Mouse (Mus musculus) heart, postnatal 4 days (tissue): Measurements from ENCODE around the gene Galnt14. TPM values are rescaled to one million over a fixed set of nuclear protein-coding genes. Genes with fewer than 3 reads are reported as not detected.

Experiments
- DNase-seq: peaks from one replicate; pipeline ENCODE4 v3.0.0; 2021
- total RNA-seq, 2 experiments: library from RNA; stranded (reverse); gene quantifications; 2 replicates each; pipeline ENCODE4 v1.2.3; 2021

Gene Galnt14
- total RNA-seq, 2 experiments from 2014 or later = 0.14 TPM; not detected in 1

DNA sequence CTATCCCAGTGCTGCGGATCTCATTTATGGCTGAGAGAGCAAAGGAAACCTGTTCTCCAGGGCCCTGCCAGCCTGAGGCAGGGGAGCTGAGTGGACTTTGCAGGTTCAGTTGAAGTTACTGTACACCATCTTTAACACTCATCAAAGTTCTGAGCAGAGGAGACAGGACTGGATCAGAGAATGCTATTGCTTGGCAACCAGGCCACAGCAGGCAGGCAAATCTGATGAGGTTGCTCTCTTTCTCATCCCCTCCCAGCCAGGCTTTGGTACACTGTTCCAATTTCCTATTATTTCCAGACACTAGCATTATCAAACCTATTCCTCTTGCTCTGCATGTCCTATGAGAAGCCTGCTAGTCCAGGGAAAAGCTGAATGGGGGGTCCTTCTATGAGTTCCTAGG is 41.3 kb downstream of the Galnt14 start:
- DNase-seq = no peak

DNA sequence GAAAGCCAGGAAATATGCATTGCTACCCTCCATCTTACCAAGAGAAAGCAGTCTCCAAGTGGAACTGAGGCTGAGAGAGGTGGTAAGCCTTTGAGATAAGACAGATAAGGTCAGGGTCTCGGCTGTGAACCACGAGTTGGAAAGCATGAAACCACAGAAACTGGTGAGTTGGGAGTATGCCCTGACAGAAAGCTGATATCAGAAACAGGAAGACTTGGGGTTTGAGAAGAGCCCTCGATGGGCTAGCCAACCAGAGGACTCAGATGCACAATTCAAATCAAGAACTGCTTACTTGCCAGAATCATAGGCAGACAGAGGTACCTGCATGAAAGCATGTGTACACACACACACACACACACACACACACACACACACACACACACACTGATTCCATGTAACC is 47.0 kb downstream of the Galnt14 start:
- no peak for DNase-seq

- DNase-seq = no peak
Measured at GRCm38 (mm10) chr17:73658731-73659445, 51.4 kb downstream of the Galnt14 start.

GRCm38 (mm10) chr17:73656373-73656772 is 53.9 kb downstream of the Galnt14 start:
- no peak for DNase-seq

GRCm38 (mm10) chr17:73654261-73654660 is 56.0 kb downstream of the Galnt14 start:
- no peak for DNase-seq

GRCm38 (mm10) chr17:73649371-73649770 is 60.9 kb downstream of the Galnt14 start:
- no peak for DNase-seq

DNA sequence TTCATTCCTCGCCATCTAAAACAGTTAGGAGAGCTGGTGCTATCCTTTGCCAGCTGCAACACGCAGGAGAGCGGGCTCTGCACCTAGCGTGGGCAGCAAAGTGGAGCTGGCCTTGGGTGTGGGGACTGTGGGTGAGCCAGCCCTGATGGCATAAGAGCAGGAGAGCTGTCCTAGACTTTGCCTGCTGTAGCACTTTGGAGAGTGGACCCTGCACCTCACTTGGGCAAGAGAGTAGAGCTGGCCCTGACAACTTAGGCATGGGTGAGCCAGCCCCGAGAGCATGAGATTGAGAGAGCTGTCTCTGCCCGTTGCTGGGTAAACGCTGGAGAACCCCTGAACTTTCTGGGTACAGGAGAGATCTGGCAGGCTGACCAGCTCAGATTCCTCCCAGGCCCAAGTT is 68.6 kb downstream of the Galnt14 start:
- DNase-seq = no peak

GRCm38 (mm10) chr17:73640117-73640480 is 70.2 kb downstream of the Galnt14 start:
- DNase-seq = no peak

- no peak for DNase-seq
Measured at GRCm38 (mm10) chr17:73639401-73640116, 70.7 kb downstream of the Galnt14 start.

- DNase-seq = no peak
Measured at GRCm38 (mm10) chr17:73636988-73637387, 73.3 kb downstream of the Galnt14 start.

GRCm38 (mm10) chr17:73634896-73635295 is 75.4 kb downstream of the Galnt14 start:
- DNase-seq = no peak

DNA sequence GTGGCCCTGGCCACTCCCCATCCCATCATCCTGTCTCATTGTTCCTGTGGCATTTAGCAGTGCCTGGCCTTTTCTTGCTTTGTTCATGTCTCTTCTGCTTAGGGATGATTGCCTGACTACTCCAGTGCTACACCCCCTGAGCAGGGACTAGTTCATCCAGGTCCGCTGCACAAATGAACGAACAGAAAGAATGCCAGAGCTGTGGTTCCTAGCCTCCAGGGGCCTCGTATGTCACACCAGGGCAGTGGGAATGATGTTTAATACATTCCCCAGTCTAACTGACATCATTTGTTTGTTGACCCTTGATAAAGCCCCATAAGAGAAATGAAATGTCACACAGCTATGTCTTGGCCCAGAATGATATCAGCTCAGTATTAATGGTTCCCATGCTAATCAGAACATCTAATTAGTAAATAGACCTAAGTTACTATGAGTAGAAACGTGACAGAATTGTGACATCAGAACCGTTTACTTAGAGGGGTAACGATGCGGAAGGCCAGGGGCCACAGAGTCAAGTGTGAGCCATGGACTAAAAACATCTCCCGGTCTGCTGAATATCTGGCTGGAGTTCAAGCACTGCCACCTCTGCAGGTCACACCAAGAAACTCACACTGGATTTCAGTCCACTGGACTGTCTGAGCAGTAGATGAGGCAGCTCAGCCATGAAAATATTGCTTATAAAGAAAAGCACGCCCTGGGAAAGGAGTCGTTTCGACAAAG is 76.1 kb downstream of the Galnt14 start:
- DNase-seq = no peak

GRCm38 (mm10) chr17:73628263-73628914 is 81.9 kb downstream of the Galnt14 start:
- no peak for DNase-seq

- DNase-seq = no peak
Measured at GRCm38 (mm10) chr17:73626912-73627311, 83.3 kb downstream of the Galnt14 start.

- DNase-seq = no peak
Measured at GRCm38 (mm10) chr17:73620049-73620448, 90.2 kb downstream of the Galnt14 start.

DNA sequence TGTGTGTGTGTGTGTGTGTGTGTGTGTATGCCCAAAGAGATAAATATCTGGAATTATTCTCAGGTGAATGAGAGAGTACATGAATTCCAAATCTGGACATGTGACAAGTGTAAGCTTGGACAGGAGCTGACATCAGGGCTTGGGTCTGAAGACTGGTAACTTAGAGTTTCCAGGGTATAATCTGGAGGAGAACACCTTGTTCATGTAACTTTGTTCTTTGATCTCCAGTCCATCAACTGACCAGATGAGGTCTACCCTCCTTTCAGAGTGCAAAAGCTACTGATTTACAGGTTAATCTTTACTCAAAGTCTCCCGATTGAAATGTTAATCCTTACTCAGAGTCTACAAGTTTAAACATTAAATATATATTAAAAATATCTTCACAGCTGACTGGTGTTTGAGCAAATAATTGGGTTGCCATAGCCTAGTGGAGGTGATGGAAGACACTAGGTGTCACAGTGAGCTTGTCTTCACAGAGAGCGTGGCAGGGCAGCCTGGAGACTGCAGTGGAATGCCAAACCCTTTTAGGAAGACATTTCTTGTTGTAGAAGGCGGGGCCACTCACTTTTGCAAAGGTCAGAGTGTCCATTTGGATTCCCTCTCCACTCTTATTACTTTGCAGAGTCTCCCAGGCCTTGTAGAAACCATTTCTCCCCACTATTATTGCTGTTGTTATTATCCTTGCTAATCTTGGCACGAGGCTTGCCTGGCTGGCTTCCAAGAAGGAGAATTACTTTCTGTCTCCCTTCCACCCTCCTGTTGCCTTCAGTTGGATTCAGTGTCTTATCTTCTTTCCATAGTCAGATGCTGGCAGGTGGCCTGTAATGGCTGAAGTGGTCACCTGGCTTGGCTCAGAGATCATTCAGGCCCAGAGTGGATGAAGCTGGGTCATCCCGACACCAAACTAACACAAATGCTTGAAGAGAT is 107.4 kb downstream of the Galnt14 start:
- DNase-seq = no peak

DNA sequence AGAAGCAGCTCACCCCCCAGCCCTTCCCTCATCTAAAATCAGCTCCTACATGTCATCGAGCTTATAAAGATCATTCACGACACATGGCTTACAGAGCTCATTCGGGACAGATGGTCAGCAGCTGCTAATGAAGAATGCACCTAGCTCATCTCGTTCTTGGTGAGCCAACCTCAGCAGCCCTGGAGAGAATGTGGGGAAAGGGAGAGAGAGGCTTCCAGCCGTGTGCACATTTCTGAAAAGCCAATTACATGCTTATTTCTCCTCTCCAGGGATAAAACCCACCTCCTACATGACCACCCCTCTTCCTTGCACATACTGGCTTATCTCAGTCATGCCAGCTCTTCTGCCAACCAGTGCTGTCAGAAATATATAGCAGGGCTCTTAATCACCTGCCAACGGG is 110.3 kb downstream of the Galnt14 start:
- DNase-seq = no peak

DNA sequence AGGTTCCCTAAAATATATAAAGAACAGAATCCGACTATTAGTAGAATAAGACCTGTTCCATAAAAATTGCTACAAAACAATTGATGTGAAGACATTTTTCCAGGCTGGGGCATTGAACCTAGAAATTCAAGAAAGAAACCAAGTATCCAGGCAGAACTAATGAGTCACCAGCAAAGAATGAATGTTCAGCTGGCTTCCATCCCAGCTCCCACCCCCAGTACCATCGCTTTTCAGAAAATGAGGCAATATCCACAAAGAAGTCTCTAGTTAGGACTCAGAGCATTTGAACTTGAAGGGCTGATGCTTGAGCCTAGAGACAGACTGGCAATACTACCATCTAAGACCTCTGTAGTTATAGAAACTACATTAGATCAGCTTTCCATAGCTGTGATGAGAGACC is 118.2 kb downstream of the Galnt14 start:
- DNase-seq = no peak

DNA sequence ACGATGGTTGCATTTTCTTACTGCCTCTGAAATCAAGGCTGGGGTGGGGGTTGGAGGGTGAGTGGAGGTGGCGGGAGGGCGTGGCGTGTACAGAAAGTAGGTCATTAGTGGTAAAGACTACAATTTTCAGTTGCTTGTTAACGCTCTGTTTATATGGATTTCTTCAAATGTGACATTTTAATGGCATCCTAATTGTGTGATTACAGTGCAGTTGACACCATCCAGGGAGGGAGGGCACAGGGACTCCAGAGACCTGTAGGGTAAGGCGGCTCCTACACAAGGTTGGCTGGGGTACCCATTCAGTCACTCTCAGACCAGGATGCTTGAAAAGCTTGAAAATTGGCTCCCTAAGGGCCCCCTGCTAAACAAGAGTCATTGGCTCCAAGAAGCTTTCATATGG is 122.7 kb downstream of the Galnt14 start:
- DNase-seq = no peak

DNA sequence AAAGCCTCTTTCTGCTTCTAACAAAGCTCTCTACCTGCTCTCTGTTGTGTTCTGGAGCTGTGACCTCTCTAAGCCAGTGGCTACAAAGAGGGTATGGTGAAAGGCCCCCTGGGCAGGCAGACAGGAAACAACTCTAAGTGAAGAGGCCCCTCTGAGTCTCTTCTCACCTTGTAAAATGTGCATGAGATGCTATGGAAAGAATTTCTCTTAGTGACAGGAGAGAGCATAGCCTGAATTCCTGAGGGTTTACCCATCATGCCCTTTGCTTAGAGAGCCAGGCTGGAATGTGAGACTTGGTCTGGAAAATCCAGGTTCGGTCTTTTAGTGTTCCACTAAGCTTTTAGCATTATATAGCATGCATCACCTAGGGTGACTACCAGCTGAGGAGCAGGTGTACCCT is 136.1 kb downstream of the Galnt14 start:
- DNase-seq = no peak

DNA sequence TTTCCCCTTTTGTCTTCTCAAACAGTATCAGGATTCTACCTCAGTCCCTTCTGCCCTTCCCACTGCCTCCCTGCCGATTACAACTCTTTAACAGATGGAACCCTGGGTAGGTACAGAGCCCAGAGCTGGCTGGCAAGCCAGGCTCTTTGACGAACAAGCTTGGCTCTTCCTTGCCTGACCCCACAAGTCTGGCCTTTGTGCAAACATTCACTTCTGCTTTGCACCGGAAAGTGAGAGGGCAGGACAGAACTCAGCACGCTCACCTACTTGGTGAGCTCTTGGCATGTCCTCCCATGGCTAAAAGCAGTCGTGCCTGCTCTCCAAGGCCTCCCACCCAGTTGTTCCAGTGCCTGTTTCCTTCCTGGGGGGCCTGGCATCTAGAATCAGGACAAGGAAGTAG is 137.4 kb downstream of the Galnt14 start:
- DNase-seq = no peak

DNA sequence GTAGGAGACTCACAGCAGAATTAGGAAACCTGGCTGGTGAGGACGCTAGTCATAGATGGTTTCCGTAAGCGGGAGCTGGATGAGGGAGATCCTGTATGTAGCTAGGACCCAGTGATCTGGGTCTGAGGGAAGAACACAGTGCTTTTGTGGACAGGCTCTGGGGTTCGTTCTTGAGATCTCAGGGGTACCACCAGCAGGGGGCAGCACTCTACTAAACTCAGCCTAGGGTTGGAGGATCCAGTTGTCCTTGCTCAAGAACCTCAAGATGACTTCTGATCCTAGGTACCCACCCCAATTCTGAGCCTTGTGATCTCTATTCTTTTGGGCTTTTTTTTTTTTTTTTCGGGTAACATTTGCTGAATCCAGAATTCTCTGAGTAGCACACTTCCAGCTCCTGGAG is 137.8 kb downstream of the Galnt14 start:
- peak; percentile 61 for DNase-seq
